ENCODE assay signal across 22 mouse cellular contexts in genomic region chr9:68782011-68782410, GRCm38 (mm10).
A peak's percentile ranks its signal among the peaks of the same experiment; 100 is the strongest.
DNase-seq lines count a peak whose midpoint lies in the region; ATAC-seq and TF ChIP-seq lines count a peak whose summit lies in the region.
"Had no signal": no experiment of that assay in that cellular context is flagged by ENCODE, and none has a peak within 500 bp of the region (broad histone marks: within the 10 kb centered on the region; RNA-seq: fewer than 3 reads in every experiment).

No protein-coding gene starts in this region.

- H3K36me3 ChIP-seq in heart, adult 2 months (ENCODE audit: control insufficient read depth, insufficient read depth, low read length): peaks cover 3% of the 10 kb centered on the region; the same call in 1 of the 2 replicates
- H3K36me3 ChIP-seq in hindbrain, embryonic 13.5 days: no peaks in the 10 kb centered on the region
- no peaks in the 10 kb centered on the region for H3K36me3 ChIP-seq in liver, embryonic 11.5 days (ENCODE audit: control insufficient read depth, insufficient read depth, low read length)
- H3K36me3 ChIP-seq: embryonic facial prominence, embryonic 13.5 days; intestine, embryonic 15.5 days; kidney, embryonic 15.5 days; limb, embryonic 12.5 days; liver, embryonic 15.5 days; midbrain, embryonic 10.5 days; neural tube, embryonic 12.5 days had no signal

- no peak for TF ChIP-seq POLR2A in heart, adult 2 months (IDR thresholded peaks at IDR 0.05; ENCODE audit: insufficient read depth, low read depth, low read length)

- no peaks in the 10 kb centered on the region for H3K79me2 ChIP-seq in heart, adult 2 months (replicated peaks; ENCODE audit: control insufficient read depth, insufficient read depth, low read length)

- H3K27me3 ChIP-seq in heart, adult 2 months (ENCODE audit: control insufficient read depth, insufficient read depth, low read length): no peaks in the 10 kb centered on the region
- no peaks in the 10 kb centered on the region for H3K27me3 ChIP-seq in hindbrain, embryonic 13.5 days
- H3K27me3 ChIP-seq in liver, embryonic 11.5 days (replicated peaks; ENCODE audit: control insufficient read depth, insufficient read depth, low read length): no peaks in the 10 kb centered on the region
- H3K27me3 ChIP-seq: embryonic facial prominence, embryonic 13.5 days; intestine, embryonic 15.5 days; kidney, embryonic 15.5 days; liver, embryonic 15.5 days; neural tube, embryonic 12.5 days had no signal

- peak; percentile 22; the same call in 1 of the 2 replicates for TF ChIP-seq EP300 in heart, adult 2 months (IDR thresholded peaks at IDR 0.05; ENCODE audit: insufficient read depth, low read depth, low read length)

- DNase-seq in heart, adult 18-20 months: peak; percentile 48 to 59
- no peak for DNase-seq in heart, postnatal 25 days (ENCODE audit: low spot score)
- peak; percentile 62 for DNase-seq in gastrocnemius, adult 2 months
- DNase-seq in heart, adult 2 months: peak; percentile 42 to 49
- DNase-seq in heart, postnatal 10 days: peak; percentile 46 to 49
- DNase-seq in liver, embryonic 11.5 days (ENCODE audit: low spot score): no peak
- DNase-seq: adrenal gland, postnatal 10 days; cerebellum, adult 18-20 months; lung, postnatal 14 days; right cerebral cortex, postnatal 4 days; thymus, postnatal 4 days had no signal

- no peak for TF ChIP-seq CTCF in gastrocnemius, adult 2 months (IDR thresholded peaks at IDR 0.05)
- no peak for TF ChIP-seq CTCF in heart, adult 2 months (IDR thresholded peaks at IDR 0.05)

- ATAC-seq in CD4-positive, CD25-positive, alpha-beta regulatory T cell, adult 4 months: no peak
- ATAC-seq in hindbrain, embryonic 13.5 days (ENCODE audit: low FRiP score): no peak
- ATAC-seq in liver, embryonic 11.5 days (replicated peaks; ENCODE audit: low FRiP score): no peak
- ATAC-seq: intestine, embryonic 15.5 days had no signal

- H3K27ac ChIP-seq in gastrocnemius, adult 2 months: peak overlapping the region; percentile 75
- peak overlapping the region; percentile 10; the same call in 1 of the 2 replicates for H3K27ac ChIP-seq in heart, adult 2 months
- no peak overlapping the region for H3K27ac ChIP-seq in hindbrain, embryonic 13.5 days
- no peak overlapping the region for H3K27ac ChIP-seq in liver, embryonic 11.5 days (ENCODE audit: low read depth, low read length)
- H3K27ac ChIP-seq: embryonic facial prominence, embryonic 13.5 days; hindbrain, embryonic 14.5 days; intestine, embryonic 15.5 days; kidney, embryonic 15.5 days; left cerebral cortex, adult 2 months; limb, embryonic 12.5 days; liver, embryonic 15.5 days; midbrain, embryonic 10.5 days; neural tube, embryonic 12.5 days had no signal

- peaks cover 17% of the 10 kb centered on the region for H3K4me1 ChIP-seq in heart, adult 2 months (ENCODE audit: control insufficient read depth, insufficient read depth, low read length)
- 0 out of 2 replicates have a peak, but pooled peaks cover 12% of the 10 kb centered on the region for H3K4me1 ChIP-seq in hindbrain, embryonic 13.5 days (replicated peaks)
- H3K4me1 ChIP-seq in liver, embryonic 11.5 days (replicated peaks; ENCODE audit: control insufficient read depth, insufficient read depth, low read length): no peaks in the 10 kb centered on the region; the same call in 1 of the 2 replicates
- H3K4me1 ChIP-seq: intestine, embryonic 15.5 days; liver, embryonic 15.5 days; neural tube, embryonic 12.5 days had no signal

- H3K4me2 ChIP-seq in hindbrain, embryonic 13.5 days: no peak overlapping the region
- H3K4me2 ChIP-seq in liver, embryonic 11.5 days: no peak overlapping the region
- H3K4me2 ChIP-seq: embryonic facial prominence, embryonic 13.5 days; hindbrain, embryonic 14.5 days; intestine, embryonic 15.5 days; kidney, embryonic 15.5 days; limb, embryonic 12.5 days; liver, embryonic 15.5 days; neural tube, embryonic 12.5 days had no signal

- peak overlapping the region; percentile 7; the same call in 1 of the 2 replicates for H3K4me3 ChIP-seq in gastrocnemius, adult 2 months
- no peak overlapping the region for H3K4me3 ChIP-seq in heart, adult 2 months
- H3K4me3 ChIP-seq in hindbrain, embryonic 13.5 days: no peak overlapping the region
- H3K4me3 ChIP-seq in liver, embryonic 11.5 days (ENCODE audit: low read depth, low read length): no peak overlapping the region
- H3K4me3 ChIP-seq: embryonic facial prominence, embryonic 13.5 days; intestine, embryonic 15.5 days; kidney, embryonic 15.5 days; left cerebral cortex, adult 2 months; limb, embryonic 12.5 days; liver, embryonic 15.5 days; midbrain, embryonic 10.5 days; neural tube, embryonic 12.5 days had no signal

- H3K9me3 ChIP-seq in hindbrain, embryonic 13.5 days: no peaks in the 10 kb centered on the region
- H3K9me3 ChIP-seq in liver, embryonic 11.5 days (ENCODE audit: control insufficient read depth, low read length): no peaks in the 10 kb centered on the region
- H3K9me3 ChIP-seq: embryonic facial prominence, embryonic 13.5 days; intestine, embryonic 15.5 days; kidney, embryonic 15.5 days; limb, embryonic 12.5 days; liver, embryonic 15.5 days; midbrain, embryonic 10.5 days; neural tube, embryonic 12.5 days had no signal

- WGBS in heart, adult 2 months: 17% methylated on average over 8 of the region's 8 CpGs
- WGBS in hindbrain, embryonic 13.5 days: 77% methylated on average over 8 of the region's 8 CpGs
- 65% methylated on average over 8 of the region's 8 CpGs for WGBS in liver, embryonic 11.5 days

- H3K9ac ChIP-seq in heart, adult 2 months (ENCODE audit: low read depth, low read length): no peak overlapping the region
- no peak overlapping the region for H3K9ac ChIP-seq in hindbrain, embryonic 13.5 days
- no peak overlapping the region for H3K9ac ChIP-seq in liver, embryonic 11.5 days (ENCODE audit: low read depth, low read length)
- H3K9ac ChIP-seq: embryonic facial prominence, embryonic 13.5 days; hindbrain, embryonic 14.5 days; intestine, embryonic 15.5 days; kidney, embryonic 15.5 days; limb, embryonic 12.5 days; liver, embryonic 15.5 days; neural tube, embryonic 12.5 days had no signal

- intact Hi-C loops in heart, postnatal 25 days (cut with DNase I): no loop called here
- intact Hi-C loops in gastrocnemius, adult 2 months (cut with DNase I): no loop called here
- intact Hi-C loops in heart, adult 2 months (cut with DNase I): no loop called here
- intact Hi-C loops in heart, postnatal 10 days (cut with DNase I): no loop called here

Comparison
In these comparisons a context has a peak if more than half of its experiments do, and no peak if none do; other contexts are left out.
1. DNase-seq: peak in heart, adult 18-20 months (2 of 2), gastrocnemius, adult 2 months (single experiment), heart, adult 2 months (2 of 2) and heart, postnatal 10 days (2 of 2); none in heart, postnatal 25 days (single experiment) and liver, embryonic 11.5 days (single experiment).
2. H3K27ac ChIP-seq: peak in gastrocnemius, adult 2 months (single experiment) and heart, adult 2 months (single experiment); none in hindbrain, embryonic 13.5 days (single experiment) and liver, embryonic 11.5 days (single experiment).